Mouse (Mus musculus): ENCODE measurements around the gene Enoph1. TPM values are rescaled to one million over a fixed set of nuclear protein-coding genes. Genes with fewer than 3 reads are reported as not detected.
A peak's percentile ranks its signal among the peaks of the same experiment; 100 is the strongest.

The Enoph1 gene
- total RNA-seq, 2 experiments from 2014 or later, result 50.5 to 56.6 TPM

- peak; percentile 96 to 97 for DNase-seq (ENCODE audit: low spot score in 2 of 2)
Observed at GRCm38 (mm10) chr5:100038714-100039601, 827 bp upstream of the Enoph1 start.

- DNase-seq (ENCODE audit: low spot score in 2 of 2), result peak in 1 of 2 experiments; percentile 23
Observed at GRCm38 (mm10) chr5:100040281-100040784, 548 bp downstream of the Enoph1 start.

GRCm38 (mm10) chr5:100041272-100041671 lies 1.5 kb downstream of the Enoph1 start:
- no peak for DNase-seq (ENCODE audit: low spot score in 2 of 2)

GRCm38 (mm10) chr5:100042467-100042866 lies 2.7 kb downstream of the Enoph1 start:
- DNase-seq (ENCODE audit: low spot score in 2 of 2), result no peak

GRCm38 (mm10) chr5:100043361-100043760 lies 3.6 kb downstream of the Enoph1 start:
- DNase-seq (ENCODE audit: low spot score in 2 of 2), result no peak

GRCm38 (mm10) chr5:100044030-100044429 lies 4.2 kb downstream of the Enoph1 start:
- no peak for DNase-seq (ENCODE audit: low spot score in 2 of 2)

- no peak for DNase-seq (ENCODE audit: low spot score in 2 of 2)
Observed at GRCm38 (mm10) chr5:100044621-100045020, 4.8 kb downstream of the Enoph1 start.

- no peak for DNase-seq (ENCODE audit: low spot score in 2 of 2)
Observed at GRCm38 (mm10) chr5:100046096-100046495, 6.3 kb downstream of the Enoph1 start.

- DNase-seq (ENCODE audit: low spot score in 2 of 2), result no peak
Observed at GRCm38 (mm10) chr5:100047143-100047640, 7.4 kb downstream of the Enoph1 start.

DNA sequence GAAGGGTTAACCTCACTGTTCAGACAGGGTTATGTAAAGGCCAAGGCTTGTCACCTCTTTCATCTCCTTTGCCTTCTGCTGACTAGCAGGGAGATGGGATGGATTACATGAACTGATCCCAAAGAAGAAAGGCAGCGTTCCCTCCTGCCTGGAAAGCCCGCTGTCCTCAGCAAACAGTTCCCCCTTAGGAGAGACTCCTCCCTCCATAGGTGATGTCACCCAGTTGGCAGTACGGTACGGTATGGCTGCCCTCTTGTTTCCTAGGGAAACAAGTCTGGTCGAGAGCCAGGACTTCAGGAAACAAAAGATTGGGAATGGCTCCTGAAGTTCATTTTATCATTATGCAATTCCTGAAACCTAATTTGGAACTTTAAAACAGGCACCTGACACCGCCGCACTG lies 8.1 kb downstream of the Enoph1 start:
- no peak for DNase-seq (ENCODE audit: low spot score in 2 of 2)

GRCm38 (mm10) chr5:100049904-100050303 lies 10.1 kb downstream of the Enoph1 start:
- DNase-seq (ENCODE audit: low spot score in 2 of 2), result no peak

- peak in 1 of 2 experiments; percentile 31 for DNase-seq (ENCODE audit: low spot score in 2 of 2)
Observed at GRCm38 (mm10) chr5:100052728-100053127, 12.9 kb downstream of the Enoph1 start.

DNA sequence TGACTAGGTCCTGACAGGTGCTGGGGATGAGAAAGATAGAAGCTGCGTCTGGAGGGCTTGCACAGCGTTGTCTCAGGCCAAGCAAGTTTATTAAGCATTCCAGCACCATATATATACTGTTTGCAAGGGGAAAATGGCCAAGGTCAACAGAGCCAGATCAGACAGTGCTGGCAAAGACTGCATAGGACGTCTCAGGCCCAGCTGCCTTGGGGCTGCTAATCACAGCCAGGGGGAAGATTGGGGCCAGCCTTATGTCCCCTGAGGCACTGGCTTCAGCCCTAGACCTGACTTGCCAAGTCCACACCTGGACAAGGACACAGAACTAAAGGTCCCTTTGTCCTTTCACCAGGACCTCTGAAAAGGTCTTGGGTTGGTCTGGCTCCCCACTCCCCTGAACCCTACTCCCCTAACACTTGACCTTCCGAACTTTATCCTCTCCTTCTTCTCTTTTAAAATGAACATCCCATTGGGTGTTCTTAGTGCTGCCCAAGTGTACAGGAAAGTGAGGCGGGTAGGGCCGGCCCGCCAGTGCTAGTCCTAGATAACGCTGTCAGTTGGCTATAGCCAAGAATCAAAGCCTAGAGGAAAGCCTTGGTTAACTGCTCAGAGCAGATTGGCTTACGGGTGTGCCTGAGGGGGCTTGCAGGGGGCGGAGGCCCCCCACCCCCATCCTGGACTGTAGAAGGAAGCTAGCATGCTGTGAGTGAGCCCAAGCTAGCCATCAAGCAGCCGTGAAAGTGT lies 15.2 kb downstream of the Enoph1 start:
- DNase-seq (ENCODE audit: low spot score in 2 of 2), result no peak

DNA sequence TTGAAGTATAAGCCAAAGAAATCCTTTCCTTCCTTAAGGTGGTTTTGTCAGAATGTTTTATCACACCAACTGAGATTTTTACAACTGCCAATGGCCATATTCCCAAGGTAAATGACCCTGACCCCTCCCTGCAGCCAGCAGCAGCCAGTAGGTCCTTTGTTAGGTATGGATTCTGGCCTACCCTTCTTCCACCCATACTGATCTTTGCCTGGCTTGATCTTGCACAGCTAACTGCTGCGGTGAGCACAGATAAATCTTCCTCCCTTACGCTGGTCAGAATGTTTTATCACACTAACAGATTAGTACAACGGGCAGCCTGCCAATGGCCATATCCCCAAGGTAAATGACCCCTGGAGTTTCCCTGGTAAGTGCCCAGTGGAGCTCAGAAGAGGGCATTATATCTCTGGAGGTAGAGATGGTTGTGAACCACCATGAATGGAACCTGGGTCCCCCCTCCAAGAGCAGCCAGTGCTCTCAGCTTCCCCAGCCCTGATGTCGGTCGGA lies 16.1 kb downstream of the Enoph1 start:
- no peak for DNase-seq (ENCODE audit: low spot score in 2 of 2)

GRCm38 (mm10) chr5:100057461-100058209 lies 17.9 kb downstream of the Enoph1 start:
- no peak for DNase-seq (ENCODE audit: low spot score in 2 of 2)

DNA sequence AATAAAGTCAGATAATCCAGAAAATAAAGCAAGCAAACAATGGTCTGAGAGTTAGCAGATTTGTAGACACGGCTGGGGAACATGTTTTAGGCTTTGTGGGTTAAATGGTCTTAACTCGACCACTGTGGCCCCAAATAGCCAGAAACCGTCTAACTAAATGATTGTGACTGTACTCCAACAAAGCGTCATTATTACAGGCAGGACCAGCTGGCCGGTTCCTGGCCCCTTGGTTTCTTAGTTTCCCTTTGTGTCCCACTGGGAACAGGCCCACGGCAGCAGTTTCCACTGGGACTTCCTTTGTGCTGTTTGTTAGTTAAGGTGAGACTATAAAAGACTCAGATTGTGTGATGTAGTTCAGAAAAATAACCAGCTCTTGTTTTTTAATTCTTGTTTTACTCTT lies 18.9 kb downstream of the Enoph1 start:
- DNase-seq (ENCODE audit: low spot score in 2 of 2), result no peak

GRCm38 (mm10) chr5:100059326-100059725 lies 19.5 kb downstream of the Enoph1 start:
- DNase-seq (ENCODE audit: low spot score in 2 of 2), result no peak

DNA sequence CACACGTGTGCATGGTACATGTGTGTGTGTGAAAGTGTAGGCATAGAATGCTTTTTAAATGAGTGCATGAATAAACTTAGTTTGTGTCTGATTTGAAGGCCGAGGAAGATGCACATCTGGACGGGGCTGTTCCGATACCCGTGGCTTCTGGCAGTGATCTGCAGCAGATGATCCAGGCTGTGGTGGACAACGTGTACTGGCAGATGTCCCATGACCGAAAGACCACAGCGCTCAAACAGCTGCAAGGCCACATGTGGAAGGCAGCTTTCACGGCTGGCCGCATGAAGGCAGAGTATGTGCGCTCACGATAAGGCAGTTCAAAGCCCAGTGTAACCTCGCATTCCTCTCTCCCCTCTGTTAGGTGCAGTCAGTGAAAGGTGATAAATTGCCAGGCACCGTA lies 21.1 kb downstream of the Enoph1 start:
- DNase-seq (ENCODE audit: low spot score in 2 of 2), result no peak

DNA sequence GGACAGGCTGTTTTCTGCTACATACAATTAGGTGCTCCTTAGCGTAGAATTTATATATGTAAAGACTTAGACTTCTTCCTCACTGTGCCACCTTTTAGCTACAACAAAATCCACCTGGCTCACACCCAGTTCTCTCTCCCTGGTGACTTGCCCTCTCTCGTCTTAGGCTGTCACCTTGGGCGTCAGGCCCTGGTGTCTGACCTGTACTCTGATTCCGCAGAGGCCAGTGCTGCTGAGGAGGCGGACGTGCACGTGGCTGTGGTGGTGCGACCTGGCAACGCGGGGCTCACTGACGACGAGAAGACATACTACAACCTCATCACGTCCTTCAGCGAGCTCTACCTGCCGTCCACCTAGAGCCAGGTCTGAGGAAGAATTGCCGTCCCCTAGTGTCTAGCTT lies 27.8 kb downstream of the Enoph1 start:
- DNase-seq (ENCODE audit: low spot score in 2 of 2), result no peak

DNA sequence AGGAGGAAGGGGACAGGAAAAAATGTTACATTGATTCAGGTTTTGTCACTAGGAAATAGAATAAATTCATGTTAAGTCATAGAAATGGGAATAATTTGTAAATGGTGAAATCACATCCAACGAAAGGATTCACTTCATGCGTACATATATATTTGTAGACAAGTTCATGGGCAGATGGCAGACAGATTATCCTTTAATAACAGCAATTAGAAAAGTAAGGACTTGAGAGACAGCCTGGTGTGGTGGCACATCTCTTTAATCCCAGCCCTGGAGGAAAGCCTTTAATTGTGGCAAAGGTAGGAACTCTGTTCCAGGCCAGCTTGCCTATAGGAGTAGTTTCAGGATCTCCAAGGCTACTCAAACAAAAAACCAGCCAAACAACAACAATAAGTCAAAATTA lies 29.7 kb downstream of the Enoph1 start:
- DNase-seq (ENCODE audit: low spot score in 2 of 2), result no peak

- peak; percentile 84 to 90 for DNase-seq (ENCODE audit: low spot score in 2 of 2)
Observed at GRCm38 (mm10) chr5:100070255-100070654, 30.5 kb downstream of the Enoph1 start.
